9 mouse cellular contexts compared by ENCODE assay signal in the genomic region with DNA sequence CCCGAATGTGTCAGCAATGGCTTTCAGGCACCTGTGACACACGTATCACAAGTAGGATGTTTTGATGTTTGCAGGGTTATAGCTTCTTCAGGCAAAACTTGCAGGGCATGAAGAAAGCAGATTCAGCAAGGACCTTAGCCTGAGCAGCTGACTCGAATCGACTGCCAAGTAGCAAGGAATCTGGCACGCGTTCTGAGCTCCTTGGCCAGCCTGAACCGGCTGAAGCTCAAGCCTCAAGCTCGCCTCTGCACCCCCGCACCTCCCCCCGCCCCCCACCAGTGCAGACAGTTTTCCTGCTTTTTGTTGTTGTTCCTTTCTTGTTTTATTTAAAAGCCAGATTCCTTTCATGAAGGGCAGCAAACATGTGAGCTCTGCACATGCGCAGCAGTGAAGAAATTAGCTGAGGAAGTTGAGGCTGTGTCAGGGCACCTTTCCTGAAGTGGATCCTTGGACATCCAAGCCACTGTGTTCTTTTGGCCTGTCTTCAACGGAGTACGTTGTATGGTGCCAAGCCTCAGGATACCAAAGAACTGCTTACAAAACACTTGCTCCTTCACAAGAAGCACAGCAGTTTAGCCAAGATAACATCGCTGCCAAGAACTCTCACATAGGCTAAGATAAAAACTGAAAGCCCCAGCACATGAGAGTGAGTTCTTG. TPM values are rescaled to one million over a fixed set of nuclear protein-coding genes. Genes with fewer than 3 reads are reported as not detected.
DNase-seq lines count a peak whose midpoint lies in the region; ATAC-seq and TF ChIP-seq lines count a peak whose summit lies in the region.
"Had no signal": no experiment of that assay in that cellular context is flagged by ENCODE, and none has a peak within 500 bp of the region (broad histone marks: within the 10 kb centered on the region; RNA-seq: fewer than 3 reads in every experiment).

No protein-coding gene starts in this region.

- no peaks in the 10 kb centered on the region for H3K9me3 ChIP-seq in intestine, postnatal 0 days (ENCODE audit: control insufficient read depth)
- H3K9me3 ChIP-seq: midbrain, embryonic 12.5 days had no signal

- H3K4me2 ChIP-seq in intestine, postnatal 0 days (replicated peaks; ENCODE audit: low read depth), result peak overlapping the region; percentile 13
- H3K4me2 ChIP-seq: midbrain, embryonic 12.5 days had no signal

- ATAC-seq in intestine, postnatal 0 days, result no peak
- ATAC-seq in megakaryocyte, adult 5-6 weeks (ENCODE audit: poor library complexity, severe bottlenecking), result no peak

- peak; percentile 85 for DNase-seq in NIH3T3 (ENCODE audit: low read depth)
- DNase-seq in brain, adult 2 months (ENCODE audit: low read depth, low spot score), result peak; percentile 84
- DNase-seq in gastrocnemius, adult 18-20 months (ENCODE audit: low spot score), result peak; percentile 86
- peak; percentile 56 to 75 for DNase-seq in left cerebral cortex, postnatal 10 days (ENCODE audit: extremely low spot score in 1 of 2, low spot score in 2 of 2)
- DNase-seq in ovary, postnatal 36 days (ENCODE audit: low spot score), result peak; percentile 73
- no peak for DNase-seq in thymus, postnatal 36 days

- intact Hi-C loops in left cerebral cortex, postnatal 10 days (cut with DNase I), result loop anchor here (5.0 kb wide), 1 partner anchor 51 kb away; no protein-coding TSS in a partner anchor

- no peak overlapping the region for H3K4me3 ChIP-seq in intestine, postnatal 0 days (ENCODE audit: low read depth, low read length)
- H3K4me3 ChIP-seq: midbrain, embryonic 12.5 days had no signal

- WGBS in intestine, postnatal 0 days, result 61% methylated on average over 14 of the region's 14 CpGs

- no peak overlapping the region for H3K27ac ChIP-seq in intestine, postnatal 0 days (ENCODE audit: low read depth, low read length)
- H3K27ac ChIP-seq: midbrain, embryonic 12.5 days had no signal

- no peak for TF ChIP-seq CTCF in intestine, postnatal 0 days (IDR thresholded peaks at IDR 0.05; ENCODE audit: low read depth)

- no peaks in the 10 kb centered on the region for H3K27me3 ChIP-seq in intestine, postnatal 0 days (replicated peaks; ENCODE audit: control insufficient read depth, insufficient read depth, low read length)
- H3K27me3 ChIP-seq: midbrain, embryonic 12.5 days had no signal

- H3K9ac ChIP-seq in intestine, postnatal 0 days (ENCODE audit: low read depth, low read length), result no peak overlapping the region
- H3K9ac ChIP-seq: midbrain, embryonic 12.5 days had no signal

- H3K4me1 ChIP-seq in intestine, postnatal 0 days (replicated peaks; ENCODE audit: control insufficient read depth, insufficient read depth, low read length), result no peaks in the 10 kb centered on the region
- H3K4me1 ChIP-seq: midbrain, embryonic 12.5 days had no signal

- H3K36me3 ChIP-seq in intestine, postnatal 0 days (ENCODE audit: control insufficient read depth, insufficient read depth), result no peaks in the 10 kb centered on the region
- H3K36me3 ChIP-seq: midbrain, embryonic 12.5 days had no signal

RNA-seq across cellular contexts. Expression of gene Slc39a12, which starts 46.3 kb away (rescaled TPM):
- under 1 TPM; 0.07 to 0.37 TPM for total RNA-seq in gastrocnemius, adult 18-20 months (2021)
- polyA plus RNA-seq in intestine, postnatal 0 days (2015; fragmentation: Nextera tagmentation; extraction: Ambion mirVana), result 0.05 TPM in 1 of 2 replicates, not detected in the other
- 10 to 100 TPM; 21.5 to 28.2 TPM for total RNA-seq in left cerebral cortex, postnatal 10 days (2021)
- not detected in 2 replicates for total RNA-seq in megakaryocyte, adult 5-6 weeks (2015)
- not detected in 2 replicates for total RNA-seq in megakaryocyte, adult 5-6 weeks (2017)

Comparison
In these comparisons a context has a peak if more than half of its experiments do, and no peak if none do; other contexts are left out.
1. DNase-seq: peak in NIH3T3 (single experiment), brain, adult 2 months (single experiment), gastrocnemius, adult 18-20 months (single experiment), left cerebral cortex, postnatal 10 days (2 of 2) and ovary, postnatal 36 days (single experiment); none in thymus, postnatal 36 days (0 of 2).
2. RNA of gene Slc39a12, which starts 46.3 kb away (total RNA-seq): 21.5 to 28.2 TPM in left cerebral cortex, postnatal 10 days; 0.07 to 0.37 TPM in gastrocnemius, adult 18-20 months and not detected in megakaryocyte, adult 5-6 weeks; every median in the first group is over 10 times any median in the second.